Mouse (Mus musculus): Measurements from ENCODE around the gene Zscan20.

DNA sequence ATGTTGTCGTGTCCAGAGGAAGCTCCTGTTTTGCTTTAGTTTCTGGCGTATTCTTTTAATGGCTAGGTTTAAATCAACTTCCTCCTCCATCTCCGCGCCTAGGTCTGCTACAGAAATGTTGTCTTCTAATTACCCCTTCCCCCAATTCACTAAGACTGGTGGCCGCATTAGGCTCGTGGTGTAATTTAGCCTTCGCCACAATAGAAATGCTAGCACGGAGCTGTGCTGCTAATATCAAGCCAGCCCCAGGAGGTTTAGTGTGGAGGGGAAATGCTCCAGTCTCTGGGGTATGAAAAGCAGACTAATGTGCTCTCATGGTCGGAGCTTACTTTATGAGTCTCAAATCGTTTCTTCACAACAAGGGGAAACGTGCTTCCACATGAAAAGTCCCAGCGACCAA is 45.5 kb upstream of the Zscan20 start:
- TF ChIP-seq CTCF (IDR thresholded peaks at IDR 0.05; ENCODE audit: low read depth) (no peak), EP300 (IDR thresholded peaks at IDR 0.05; ENCODE audit: low read depth) (no peak)
